Mouse (Mus musculus) frontal cortex, adult (tissue): ENCODE measurements around the gene Chka.
A peak's percentile ranks its signal among the peaks of the same experiment; 100 is the strongest.

ENCODE experiments used
- ATAC-seq: cut with Nextera tagmentation; 2 replicates; pipeline ENCODE4 v1.9.2; 2017; ENCODE audit warnings: mild to moderate bottlenecking, moderate library complexity, mixed read lengths; ENCODE audit not compliant: low TSS enrichment

Chka gene

GRCm38 (mm10) chr19:3916727-3917126 lies 65.2 kb downstream of the Chka start:
- ATAC-seq: no peak

GRCm38 (mm10) chr19:3919928-3920327 lies 68.4 kb downstream of the Chka start:
- no peak for ATAC-seq

GRCm38 (mm10) chr19:3922661-3923371 lies 71.2 kb downstream of the Chka start:
- ATAC-seq: no peak

- ATAC-seq: no peak
Observed at GRCm38 (mm10) chr19:3923586-3923985, 72.0 kb downstream of the Chka start.

GRCm38 (mm10) chr19:3924190-3924589 lies 72.6 kb downstream of the Chka start:
- ATAC-seq: no peak

GRCm38 (mm10) chr19:3924868-3925267 lies 73.3 kb downstream of the Chka start:
- ATAC-seq: no peak

GRCm38 (mm10) chr19:3925859-3926258 lies 74.3 kb downstream of the Chka start:
- ATAC-seq: no peak

GRCm38 (mm10) chr19:3926279-3926678 lies 74.7 kb downstream of the Chka start:
- ATAC-seq: no peak

- no peak for ATAC-seq
Observed at GRCm38 (mm10) chr19:3926685-3927084, 75.1 kb downstream of the Chka start.

GRCm38 (mm10) chr19:3927989-3928388 lies 76.4 kb downstream of the Chka start:
- no peak for ATAC-seq

- no peak for ATAC-seq
Observed at GRCm38 (mm10) chr19:3928779-3929178, 77.2 kb downstream of the Chka start.

- peak; percentile 27; the same call in 1 of the 2 replicates for ATAC-seq
Observed at GRCm38 (mm10) chr19:3929211-3929941, 77.8 kb downstream of the Chka start, which contains the start of gene Aldh3b1. Gene Aldh3b1 (minus strand): TSS chr19:3929808.

GRCm38 (mm10) chr19:3930262-3931057 lies 78.9 kb downstream of the Chka start:
- no peak for ATAC-seq

- ATAC-seq: no peak
Observed at GRCm38 (mm10) chr19:3931716-3932115, 80.1 kb downstream of the Chka start.

GRCm38 (mm10) chr19:3935032-3935895 lies 83.7 kb downstream of the Chka start, which contains the start of gene Unc93b1:
Gene Unc93b1 (plus strand): TSS chr19:3935186.
- ATAC-seq: peak; percentile 34; the same call in 1 of the 2 replicates

GRCm38 (mm10) chr19:3935896-3936850 lies 84.6 kb downstream of the Chka start:
- ATAC-seq: no peak

GRCm38 (mm10) chr19:3942315-3942714 lies 90.7 kb downstream of the Chka start:
- no peak for ATAC-seq

GRCm38 (mm10) chr19:3942986-3943735 lies 91.6 kb downstream of the Chka start:
- no peak for ATAC-seq
